Mouse (Mus musculus) MEL (cell line): ENCODE measurements around the gene BC034090.

Experiments used
- CTCF ChIP-seq, 3 experiments: IDR thresholded peaks in 2 of 3; conservative IDR thresholded peaks in 1 of 3; 2 replicates each; pipeline ENCODE4 v1.5.1; 2011 to 2012; ENCODE audit warnings: low read length in 3 of 3, low read depth in 2 of 3, mild to moderate bottlenecking in 2 of 3, improper control_type of control experiment in 1 of 3, inconsistent platforms in 1 of 3, mixed read lengths in 1 of 3, moderate library complexity in 1 of 3; ENCODE audit not compliant: control insufficient read depth in 1 of 3, insufficient read depth in 1 of 3, poor library complexity in 1 of 3, severe bottlenecking in 1 of 3
- MAX ChIP-seq: IDR thresholded peaks from 2 replicates; pipeline ENCODE4 v1.6.1; 2011; ENCODE audit warnings: low read length, improper control_type of control experiment
- POLR2AphosphoS2 ChIP-seq: IDR thresholded peaks from 2 replicates; pipeline ENCODE4 v1.6.1; 2011; ENCODE audit warnings: low read length, improper control_type of control experiment
- TCF12 ChIP-seq: IDR thresholded peaks from 2 replicates; pipeline ENCODE4 v1.6.1; 2014; ENCODE audit warnings: low read depth, mild to moderate bottlenecking, inconsistent platforms, low read length, improper control_type of control experiment, moderate library complexity
- USF1 ChIP-seq: IDR thresholded peaks from 2 replicates; pipeline ENCODE4 v1.6.1; 2014; ENCODE audit warnings: low read depth, mild to moderate bottlenecking, inconsistent platforms, low read length, improper control_type of control experiment, moderate library complexity
- USF2 ChIP-seq, 2 experiments: IDR thresholded peaks; 2 replicates each; pipeline ENCODE4 v1.6.1; 2011 to 2012; ENCODE audit warnings: improper control_type of control experiment in 2 of 2, low read length in 2 of 2, borderline replicate concordance in 1 of 2, inconsistent platforms in 1 of 2, low read depth in 1 of 2, mild to moderate bottlenecking in 1 of 2; ENCODE audit not compliant: insufficient read depth in 1 of 2

- TF ChIP-seq MAX (no peak), CTCF (IDR thresholded peaks at IDR 0.05 in 2 of 3, conservative IDR thresholded peaks at IDR 0.05 in 1 of 3; ENCODE audit: control insufficient read depth in 1 of 3, insufficient read depth in 1 of 3, low read depth in 2 of 3, low read length in 3 of 3, poor library complexity in 1 of 3, severe bottlenecking in 1 of 3) (no peak), USF1 (no peak), USF2 (IDR thresholded peaks at IDR 0.05; ENCODE audit: borderline replicate concordance in 1 of 2, insufficient read depth in 1 of 2, low read depth in 1 of 2, low read length in 2 of 2) (no peak), POLR2AphosphoS2 (no peak), TCF12 (no peak)
These were observed 34.1 kb downstream of the BC034090 start for GRCm38 (mm10) chr1:155210011-155210763.
